Mouse (Mus musculus) layer of hippocampus, adult 18-20 months (tissue): ENCODE data around the gene Kcnq1. TPM values are rescaled to one million over a fixed set of nuclear protein-coding genes. Genes with fewer than 3 reads are reported as not detected.
A peak's percentile ranks its signal among the peaks of the same experiment; 100 is the strongest.

Experiments used
- DNase-seq, 2 experiments: peaks; one replicate each; pipeline ENCODE4 v3.0.0; 2022; ENCODE audit warnings: low spot score in 2 of 2
- total RNA-seq, 2 experiments: library from RNA; stranded (reverse); gene quantifications; 2 replicates each; pipeline ENCODE4 v1.2.3; 2021

The Kcnq1 gene
- total RNA-seq, 2 experiments from 2014 or later = 0.28 to 0.40 TPM

- no peak for DNase-seq
Measured at GRCm38 (mm10) chr7:143359762-143360161, 253.6 kb downstream of the Kcnq1 start.

- no peak for DNase-seq
Measured at GRCm38 (mm10) chr7:143360776-143361175, 254.6 kb downstream of the Kcnq1 start.

- no peak for DNase-seq
Measured at GRCm38 (mm10) chr7:143364092-143364832, 258.1 kb downstream of the Kcnq1 start.

- no peak for DNase-seq
Measured at GRCm38 (mm10) chr7:143364969-143365839, 259.0 kb downstream of the Kcnq1 start.

- no peak for DNase-seq
Measured at GRCm38 (mm10) chr7:143367366-143368266, 261.5 kb downstream of the Kcnq1 start.

GRCm38 (mm10) chr7:143368267-143368643, 262.1 kb downstream of the Kcnq1 start:
- DNase-seq = no peak

- no peak for DNase-seq
Measured at GRCm38 (mm10) chr7:143371336-143371735, 265.2 kb downstream of the Kcnq1 start.

GRCm38 (mm10) chr7:143373265-143373664, 267.1 kb downstream of the Kcnq1 start:
- no peak for DNase-seq

- DNase-seq = no peak
Measured at GRCm38 (mm10) chr7:143375945-143376344, 269.8 kb downstream of the Kcnq1 start.

GRCm38 (mm10) chr7:143380466-143381073, 274.4 kb downstream of the Kcnq1 start:
- no peak for DNase-seq

GRCm38 (mm10) chr7:143386632-143387031, 280.5 kb downstream of the Kcnq1 start:
- no peak for DNase-seq

- peak in 1 of 2 experiments; percentile 4 for DNase-seq
Measured at GRCm38 (mm10) chr7:143388783-143389695, 282.9 kb downstream of the Kcnq1 start.

- DNase-seq = no peak
Measured at GRCm38 (mm10) chr7:143389860-143390259, 283.7 kb downstream of the Kcnq1 start.

GRCm38 (mm10) chr7:143390277-143390948, 284.3 kb downstream of the Kcnq1 start:
- DNase-seq = no peak

- DNase-seq = no peak
Measured at GRCm38 (mm10) chr7:143395113-143395563, 289.0 kb downstream of the Kcnq1 start.

- DNase-seq = no peak
Measured at GRCm38 (mm10) chr7:143399756-143400155, 293.6 kb downstream of the Kcnq1 start.

GRCm38 (mm10) chr7:143400599-143400998, 294.4 kb downstream of the Kcnq1 start:
- no peak for DNase-seq

- DNase-seq = no peak
Measured at GRCm38 (mm10) chr7:143401429-143402016, 295.4 kb downstream of the Kcnq1 start.

- no peak for DNase-seq
Measured at GRCm38 (mm10) chr7:143404296-143404695, 298.1 kb downstream of the Kcnq1 start.
